Mouse (Mus musculus) heart, postnatal 25 days (tissue): ENCODE measurements around the gene Glod5. TPM values are rescaled to one million over a fixed set of nuclear protein-coding genes. Genes with fewer than 3 reads are reported as not detected.

Source experiments
- DNase-seq: peaks from one replicate; pipeline ENCODE4 v3.0.0; 2022; ENCODE audit warnings: low spot score
- intact Hi-C: fragments of 180-260 bp; cut with DNase I; formaldehyde crosslinking; loops from one replicate; pipeline ENCODE4 v1.15.1; 2025
- total RNA-seq, 2 experiments: library from RNA; stranded (reverse); gene quantifications; 2 replicates each; pipeline ENCODE4 v1.2.3; 2021

The Glod5 gene
- total RNA-seq, 2 experiments from 2014 or later: not detected

DNA sequence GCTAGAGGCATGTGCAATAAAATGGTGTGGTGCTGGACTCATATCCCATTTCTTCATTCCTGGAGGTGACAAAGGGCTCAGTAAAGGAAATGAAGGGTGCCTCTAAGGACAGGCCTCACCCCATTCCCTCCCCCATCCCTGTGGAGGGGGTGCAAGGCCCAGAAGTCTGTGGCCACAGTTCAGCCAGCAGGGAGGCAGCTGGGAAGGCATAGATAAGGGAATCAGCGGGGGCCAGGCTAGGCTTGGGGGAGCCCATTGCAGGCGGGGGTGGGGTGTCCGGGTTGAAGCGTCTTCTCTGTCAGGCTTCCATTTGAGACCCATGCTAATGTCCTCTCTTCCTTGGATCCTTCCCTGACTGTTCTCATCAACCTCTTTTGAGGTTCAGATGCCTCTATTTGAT is 47.0 kb downstream of the Glod5 start:
- no peak for DNase-seq
- intact Hi-C loops: no loop called here

- intact Hi-C loops: loop anchor here (5.0 kb wide), 1 partner anchor 98 kb away; no protein-coding TSS in a partner anchor
- no peak for DNase-seq
These were observed 49.4 kb downstream of the Glod5 start for GRCm38 (mm10) chrX:7968899-7969298.

DNA sequence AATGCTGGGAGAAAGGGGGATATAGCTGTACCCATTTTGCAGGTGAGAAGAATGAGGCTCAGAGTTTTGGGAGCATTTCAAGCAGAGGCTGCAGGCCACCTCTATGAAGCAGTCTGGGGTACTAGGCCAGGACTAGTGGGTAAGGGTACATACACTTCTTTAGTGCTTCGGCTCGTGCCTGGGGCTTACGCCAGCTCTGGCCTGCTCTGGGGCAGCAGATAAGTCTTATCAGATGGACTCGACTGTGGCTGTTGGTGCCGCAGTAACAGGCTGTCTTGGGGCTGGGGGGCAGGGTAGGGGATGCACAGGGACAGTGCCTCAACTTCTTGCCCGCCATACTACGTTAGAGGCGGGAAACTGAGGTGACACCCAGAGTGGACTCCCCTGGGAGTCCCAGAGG is 50.1 kb downstream of the Glod5 start:
- DNase-seq: no peak
- intact Hi-C loops: loop anchor here (5.0 kb wide), 1 partner anchor 99 kb away; no protein-coding TSS in a partner anchor

GRCm38 (mm10) chrX:7967596-7968201 is 50.6 kb downstream of the Glod5 start:
- DNase-seq: no peak
- intact Hi-C loops: loop anchor here (5.0 kb wide), 1 partner anchor 100 kb away; no protein-coding TSS in a partner anchor

GRCm38 (mm10) chrX:7966161-7966560 is 52.1 kb downstream of the Glod5 start:
- intact Hi-C loops: loop anchor here (5.0 kb wide), 1 partner anchor 101 kb away; no protein-coding TSS in a partner anchor
- DNase-seq: no peak

- DNase-seq: no peak
These were observed 54.3 kb downstream of the Glod5 start for GRCm38 (mm10) chrX:7963829-7964626.

GRCm38 (mm10) chrX:7958868-7959267 is 59.4 kb downstream of the Glod5 start:
- no peak for DNase-seq
- intact Hi-C loops: no loop called here

More at GRCm38 (mm10) chrX:7963829-7964626, 54.3 kb downstream of the Glod5 start:
- intact Hi-C loops: no loop called here

Other genes with a start within 250 kb of the Glod5 start
- 10 to 100 TPM; 24.7 to 26.9 TPM for gene Gripap1, start 228.7 kb downstream of the Glod5 start, total RNA-seq
- gene Kcnd1, start 196.2 kb downstream of the Glod5 start, total RNA-seq: under 1 TPM; 0.22 to 0.23 TPM
- 10 to 100 TPM; 25.7 to 28.5 TPM for gene Otud5, start 177.1 kb downstream of the Glod5 start, total RNA-seq
- gene Pim2, start 140.2 kb downstream of the Glod5 start, total RNA-seq: 1 to 10 TPM; 2.2 to 3.1 TPM
- gene Slc35a2, start 134.5 kb downstream of the Glod5 start, total RNA-seq: 10 to 100 TPM; 11.0 to 17.0 TPM
- 10 to 100 TPM; 22.1 to 22.7 TPM for gene Pqbp1, start 119.2 kb downstream of the Glod5 start, total RNA-seq
- 10 to 100 TPM; 49.5 to 50.1 TPM for gene Timm17b, start 119.1 kb downstream of the Glod5 start, total RNA-seq
- gene Gm10491, start 110.7 kb downstream of the Glod5 start, total RNA-seq: not detected
- not detected for gene Gm10490, start 109.0 kb downstream of the Glod5 start, total RNA-seq
- under 1 TPM in 1 of 2 experiments, not detected in 1; 0.11 TPM for gene Pcsk1n, start 98.7 kb downstream of the Glod5 start, total RNA-seq
- not detected for gene Eras, start 89.9 kb downstream of the Glod5 start, total RNA-seq
- gene Hdac6, start 70.6 kb downstream of the Glod5 start, total RNA-seq: 10 to 100 TPM in 1 of 2 experiments, 1 to 10 TPM in 1; 9.9 to 12.4 TPM
- under 1 TPM in 1 of 2 experiments, not detected in 1; 0.53 TPM for gene Gata1, start 40.4 kb downstream of the Glod5 start, total RNA-seq
- 1 to 10 TPM; 4.1 to 5.0 TPM for gene Suv39h1, start 56.3 kb upstream of the Glod5 start, total RNA-seq
- 1 to 10 TPM; 1.8 to 2.3 TPM for gene Was, start 72.0 kb upstream of the Glod5 start, total RNA-seq
- gene Wdr13, start 114.4 kb upstream of the Glod5 start, total RNA-seq: 10 to 100 TPM; 43.6 to 46.6 TPM
- 10 to 100 TPM; 58.8 to 85.0 TPM for gene Rbm3, start 127.4 kb upstream of the Glod5 start, total RNA-seq
- gene Tbc1d25, start 157.7 kb upstream of the Glod5 start, total RNA-seq: 1 to 10 TPM; 4.2 to 4.3 TPM
- 10 to 100 TPM; 19.6 to 22.6 TPM for gene Ebp, start 175.0 kb upstream of the Glod5 start, total RNA-seq
- 1 to 10 TPM; 1.9 to 2.6 TPM for gene Porcn, start 188.0 kb upstream of the Glod5 start, total RNA-seq
- gene Ftsj1, start 233.9 kb upstream of the Glod5 start, total RNA-seq: 10 to 100 TPM; 10.3 to 10.7 TPM